Mouse (Mus musculus) forebrain, embryonic 16.5 days (tissue): Measurements from ENCODE around the gene Cfap298. TPM values are rescaled to one million over a fixed set of nuclear protein-coding genes. Genes with fewer than 3 reads are reported as not detected.
A peak's percentile ranks its signal among the peaks of the same experiment; 100 is the strongest.

Source experiments
- ATAC-seq: fragments of 200-750 bp; cut with Nextera tagmentation; 2 replicates; pipeline ENCODE4 v1.8.0; 2017; ENCODE audit warnings: mild to moderate bottlenecking, moderate library complexity
- H3K27ac ChIP-seq: fragments of 300-500 bp; sonication (generic); 2 replicates; pipeline ENCODE4 v1.5.1; 2014; ENCODE audit warnings: low read length, control low read depth
- H3K27me3 ChIP-seq: fragments of 300-500 bp; sonication (generic); replicated peaks from 2 replicates; pipeline ENCODE4 v1.6.1; 2014; ENCODE audit warnings: low read length; ENCODE audit not compliant: control insufficient read depth, insufficient read depth
- H3K36me3 ChIP-seq: fragments of 300-500 bp; sonication (generic); 2 replicates; pipeline ENCODE4 v1.6.1; 2014; ENCODE audit not compliant: control insufficient read depth, insufficient read depth
- H3K4me1 ChIP-seq: fragments of 300-500 bp; sonication (generic); replicated peaks from 2 replicates; pipeline ENCODE4 v1.6.1; 2014; ENCODE audit warnings: low read length; ENCODE audit not compliant: control insufficient read depth, insufficient read depth
- H3K4me2 ChIP-seq: fragments of 300-500 bp; sonication (generic); 2 replicates; pipeline ENCODE4 v1.6.1; 2014; ENCODE audit warnings: mild to moderate bottlenecking, low read length, control low read depth
- H3K4me3 ChIP-seq: fragments of 300-500 bp; sonication (generic); replicated peaks from 2 replicates; pipeline ENCODE4 v1.5.1; 2014; ENCODE audit warnings: mild to moderate bottlenecking, low read length, control low read depth
- H3K9ac ChIP-seq: fragments of 300-500 bp; sonication (generic); replicated peaks from 2 replicates; pipeline ENCODE4 v1.6.1; 2014; ENCODE audit warnings: low read depth, low read length, control low read depth
- H3K9me3 ChIP-seq: fragments of 300-500 bp; sonication (generic); 2 replicates; pipeline ENCODE4 v1.6.1; 2016; ENCODE audit warnings: low read length; ENCODE audit not compliant: control insufficient read depth
- WGBS: fragments of 180-500 bp; shearing (Covaris S2); extraction: QIAGEN DNeasy Blood & Tissue Kit; methylation state at CpG from one replicate; pipeline ENCODE4 v1.1.7; 2014; 5-methylcytosine and 5-hydroxymethylcytosine counted together
- polyA plus RNA-seq: library from polyadenylated mRNA; unstranded; fragments of >200 nt; fragmentation: Nextera tagmentation; extraction: Ambion mirVana; gene quantifications from 2 replicates; pipeline ENCODE4 v1.2.1, GENCODE M21; 2015

Cfap298 gene
- polyA plus RNA-seq, 1 experiment from 2014 or later, result 59.5 TPM

DNA sequence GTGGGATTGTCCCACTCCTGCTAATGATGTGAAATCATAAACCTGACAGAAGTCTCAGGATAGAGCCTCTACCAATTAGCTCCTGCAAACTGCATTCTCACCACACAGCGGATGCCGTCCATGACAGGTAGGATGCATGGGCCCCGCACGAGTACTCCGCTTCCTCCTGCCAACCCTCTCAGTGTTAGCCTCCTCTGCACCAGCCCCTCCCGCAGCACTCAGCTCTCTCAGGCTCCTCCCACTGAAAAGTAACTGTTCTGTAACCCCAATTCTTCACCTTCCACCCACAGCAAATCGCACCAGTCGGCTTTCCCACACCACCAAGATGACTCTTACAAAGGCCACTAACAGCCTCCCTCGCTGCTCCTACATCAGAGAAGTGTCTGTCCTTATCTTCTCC, 18.2 kb upstream of the Cfap298 start:
- no peak overlapping the region for H3K4me2 ChIP-seq
- no peak for ATAC-seq

DNA sequence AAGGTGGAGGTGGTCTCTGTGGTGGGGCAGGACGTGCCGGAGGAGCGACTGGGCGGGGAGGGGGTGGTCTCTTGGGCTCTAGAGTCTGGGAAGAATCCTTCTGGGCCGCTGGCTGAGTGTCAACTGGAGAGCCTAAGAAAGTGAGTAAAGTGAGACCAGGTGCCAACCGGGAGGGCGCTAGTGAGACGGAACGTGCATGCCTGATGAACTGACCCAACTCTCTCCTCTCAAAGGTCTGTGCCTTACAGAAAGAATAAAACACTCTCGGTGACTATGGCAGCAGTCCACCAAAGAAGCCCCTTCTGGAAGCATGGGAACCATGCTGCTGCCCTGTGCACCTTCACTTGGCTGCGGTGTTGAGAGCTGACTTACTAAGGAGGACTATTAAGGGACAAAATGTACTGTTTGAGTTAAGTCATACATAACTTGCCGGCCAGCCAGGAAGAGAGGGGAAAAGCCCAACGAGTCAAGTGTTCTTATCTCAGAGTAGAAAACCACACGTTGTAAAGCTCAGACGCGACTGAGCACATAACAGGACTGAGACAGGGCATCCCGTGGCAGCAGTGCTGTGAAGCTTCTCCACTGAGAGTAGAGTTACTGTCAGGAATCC, 15.5 kb upstream of the Cfap298 start:
- H3K27me3 ChIP-seq, result no peaks in the 10 kb centered on the region
- H3K4me1 ChIP-seq, result no peaks in the 10 kb centered on the region
- no peaks in the 10 kb centered on the region for H3K9me3 ChIP-seq
- peaks cover 19% of the 10 kb centered on the region for H3K36me3 ChIP-seq
- 56% methylated on average over 17 of the region's 17 CpGs for WGBS
- H3K9ac ChIP-seq, result no peak overlapping the region
- ATAC-seq, result no peak
- no peak overlapping the region for H3K4me2 ChIP-seq
- H3K27ac ChIP-seq, result no peak overlapping the region
- H3K4me3 ChIP-seq, result no peak overlapping the region

More for the DNA sequence above, 18.2 kb upstream of the Cfap298 start:
- Histone ChIP-seq H3K27ac (no peak overlapping the region), H3K36me3 (peaks cover 24% of the 10 kb centered on the region), H3K27me3 (no peaks in the 10 kb centered on the region), H3K9ac (no peak overlapping the region), H3K4me1 (no peaks in the 10 kb centered on the region), H3K9me3 (no peaks in the 10 kb centered on the region), H3K4me3 (no peak overlapping the region)
- WGBS, result 92% methylated on average over 9 of the region's 9 CpGs

DNA sequence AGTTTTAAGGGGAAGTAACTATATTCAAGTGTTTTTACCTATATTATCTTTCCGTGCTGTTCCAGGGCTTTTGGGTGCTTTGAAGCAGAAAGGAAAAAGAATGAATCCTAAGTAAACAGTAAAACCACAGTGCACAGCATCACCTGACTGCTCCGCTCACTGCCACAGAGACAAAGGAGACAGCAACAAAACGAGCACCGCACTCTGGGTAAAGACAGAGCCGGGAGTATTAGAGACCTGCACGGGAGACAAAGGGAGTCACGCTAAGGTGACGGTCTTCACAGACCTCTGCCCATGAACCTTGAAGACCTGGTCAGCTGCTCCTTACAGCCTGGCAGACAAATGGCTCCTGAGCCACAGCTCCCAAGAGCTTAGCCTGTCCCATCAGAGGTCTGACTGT, 12.1 kb upstream of the Cfap298 start:
- Histone ChIP-seq H3K27me3 (no peaks in the 10 kb centered on the region), H3K27ac (no peak overlapping the region), H3K4me3 (no peak overlapping the region), H3K9ac (no peak overlapping the region), H3K9me3 (no peaks in the 10 kb centered on the region), H3K4me2 (no peak overlapping the region), H3K36me3 (peaks cover 28% of the 10 kb centered on the region), H3K4me1 (no peaks in the 10 kb centered on the region)
- 70% methylated on average over 8 of the region's 8 CpGs for WGBS
- ATAC-seq, result no peak

DNA sequence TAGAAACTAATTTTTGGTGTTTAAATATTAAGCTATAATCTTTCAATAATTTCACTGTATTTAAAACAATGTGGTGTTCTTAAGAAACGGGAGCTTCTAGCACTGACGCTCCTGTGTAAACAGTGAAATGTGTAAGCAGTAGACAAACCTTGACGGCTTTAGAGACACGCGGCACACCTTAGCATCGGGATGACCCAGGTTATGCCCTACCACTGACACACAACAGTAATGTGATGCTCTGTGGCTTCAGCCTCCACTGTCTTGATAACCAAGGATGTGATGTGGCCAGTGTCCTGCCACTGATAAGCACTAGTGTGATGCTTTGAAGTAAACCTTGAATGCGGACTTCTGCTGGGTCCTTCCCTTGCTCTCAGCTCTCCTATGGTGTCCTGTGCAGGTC, 6.3 kb upstream of the Cfap298 start:
- Histone ChIP-seq H3K9ac (no peak overlapping the region), H3K9me3 (no peaks in the 10 kb centered on the region), H3K4me3 (no peak overlapping the region), H3K4me1 (no peaks in the 10 kb centered on the region), H3K36me3 (peaks cover 25% of the 10 kb centered on the region), H3K27me3 (no peaks in the 10 kb centered on the region), H3K27ac (no peak overlapping the region), H3K4me2 (no peak overlapping the region)
- ATAC-seq, result no peak
- 97% methylated on average over 7 of the region's 7 CpGs for WGBS

DNA sequence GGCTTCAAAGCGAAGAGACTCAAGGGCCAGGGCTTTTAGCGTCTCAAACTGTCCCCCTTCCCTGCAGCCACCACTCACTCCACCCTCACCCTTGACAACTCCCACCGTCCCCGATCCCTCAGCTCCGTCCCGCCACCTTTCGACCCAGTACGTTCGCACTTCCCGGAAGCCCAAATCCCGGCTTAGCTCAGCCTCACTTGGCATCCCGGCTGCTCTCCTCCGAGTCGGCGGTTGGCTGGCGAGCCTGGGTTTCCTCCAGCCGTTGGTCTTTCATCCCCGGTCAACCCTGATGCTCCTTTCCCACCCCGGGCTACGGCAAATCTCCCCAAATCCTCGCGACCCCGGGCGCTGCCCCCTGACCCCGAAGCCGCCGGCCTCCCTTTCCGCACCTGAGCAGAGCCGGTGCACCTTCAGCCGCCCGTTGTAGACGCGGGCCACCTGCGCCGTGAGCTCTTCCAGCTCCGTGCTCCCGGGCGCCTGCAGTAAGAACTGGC, 674 bp downstream of the Cfap298 start:
- Histone ChIP-seq H3K9me3 (no peaks in the 10 kb centered on the region), H3K4me3 (peak overlapping the region; percentile 83), H3K9ac (peak overlapping the region; percentile 84), H3K27me3 (no peaks in the 10 kb centered on the region), H3K27ac (peak overlapping the region; percentile 85), H3K4me1 (peaks cover 11% of the 10 kb centered on the region), H3K36me3 (peaks cover 9% of the 10 kb centered on the region), H3K4me2 (peak overlapping the region; percentile 83)
- WGBS, result under 1% methylated on average over 38 of the region's 38 CpGs
- peak; percentile 64 for ATAC-seq

DNA sequence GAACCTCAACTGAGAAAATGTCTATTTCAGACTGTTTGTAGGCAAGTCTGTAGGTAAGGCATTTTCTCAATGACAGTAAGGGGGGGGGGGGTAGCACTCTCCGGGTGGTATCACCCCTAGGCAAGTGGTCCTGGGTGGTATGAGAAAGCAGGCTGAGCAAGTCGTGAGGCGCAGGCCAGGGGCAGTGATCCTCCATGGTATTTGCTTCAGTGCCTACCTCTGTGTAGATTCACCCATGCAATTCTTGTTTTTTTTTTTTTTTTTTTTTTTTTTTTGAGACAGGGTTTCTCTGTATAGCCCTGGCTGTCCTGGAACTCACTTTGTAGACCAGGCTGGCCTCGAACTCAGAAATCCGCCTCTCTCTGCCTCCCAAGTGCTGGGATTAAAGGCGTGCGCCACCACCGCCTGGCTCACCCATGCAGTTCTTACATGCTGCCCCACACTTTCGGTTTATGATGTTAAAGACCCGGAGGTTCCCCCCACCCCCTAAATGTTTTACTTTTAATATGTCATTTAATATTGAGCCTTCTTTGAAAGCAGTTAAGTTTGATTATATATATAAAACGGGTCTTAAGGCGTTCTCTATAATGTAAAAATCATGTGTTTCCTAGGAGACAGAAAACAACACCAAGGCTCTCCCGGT, 1.3 kb downstream of the Cfap298 start:
- H3K27me3 ChIP-seq, result no peaks in the 10 kb centered on the region
- 27% methylated on average over 13 of the region's 13 CpGs for WGBS
- H3K4me1 ChIP-seq, result peaks cover 11% of the 10 kb centered on the region
- peak overlapping the region; percentile 83 for H3K4me3 ChIP-seq
- H3K27ac ChIP-seq, result peak overlapping the region; percentile 85; the same call in 1 of the 2 replicates
- no peaks in the 10 kb centered on the region for H3K9me3 ChIP-seq
- H3K9ac ChIP-seq, result peak overlapping the region; percentile 84
- peak overlapping the region; percentile 83 for H3K4me2 ChIP-seq
- peaks cover 9% of the 10 kb centered on the region for H3K36me3 ChIP-seq
- ATAC-seq, result no peak

DNA sequence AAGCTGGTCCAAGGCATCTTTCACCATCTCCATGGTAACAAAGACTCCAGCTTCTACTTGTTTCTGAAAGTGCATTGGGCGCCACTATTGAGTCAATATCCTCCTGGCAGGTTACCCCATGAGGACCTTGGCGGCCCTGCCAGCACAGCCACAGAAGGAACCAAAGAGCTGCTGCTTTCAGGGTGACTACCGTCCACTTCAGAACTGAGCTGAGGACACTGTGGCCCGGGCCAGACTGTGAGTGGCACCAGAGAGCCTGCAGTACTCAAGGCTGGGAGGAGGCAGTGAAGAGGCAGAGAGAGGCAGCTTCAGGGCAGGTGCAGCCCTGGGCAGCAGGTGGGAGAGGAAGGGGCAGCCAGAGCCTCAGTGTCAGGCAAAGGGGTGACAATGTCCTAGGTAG, 7.5 kb downstream of the Cfap298 start:
- Histone ChIP-seq H3K4me1 (no peaks in the 10 kb centered on the region), H3K27ac (no peak overlapping the region), H3K9ac (no peak overlapping the region), H3K9me3 (no peaks in the 10 kb centered on the region), H3K4me3 (no peak overlapping the region), H3K4me2 (no peak overlapping the region), H3K27me3 (no peaks in the 10 kb centered on the region), H3K36me3 (peaks cover 2% of the 10 kb centered on the region; the same call in 1 of the 2 replicates)
- WGBS, result 84% methylated on average over 4 of the region's 4 CpGs
- ATAC-seq, result no peak

DNA sequence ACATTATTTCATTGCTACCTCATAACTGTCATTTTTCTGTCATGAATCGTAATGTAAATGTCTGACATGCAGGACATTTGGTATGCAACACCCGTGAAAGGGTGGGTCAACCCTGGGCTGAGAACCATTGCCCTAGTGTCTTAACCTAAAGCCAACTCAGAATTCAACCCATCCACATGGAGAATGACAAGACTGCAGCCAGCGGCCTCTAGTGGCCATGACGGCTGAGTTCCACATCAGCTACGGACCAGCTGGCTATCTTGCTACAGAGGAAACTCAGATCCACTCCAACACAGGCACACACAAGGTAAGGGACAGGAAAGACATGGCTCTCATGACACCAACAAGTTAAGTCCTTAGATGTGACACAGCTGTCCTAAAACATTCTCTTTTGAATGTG, 9.5 kb downstream of the Cfap298 start:
- H3K4me1 ChIP-seq, result no peaks in the 10 kb centered on the region
- peak; percentile 51 for ATAC-seq
- 28% methylated on average over 5 of the region's 5 CpGs for WGBS
- H3K9me3 ChIP-seq, result no peaks in the 10 kb centered on the region
- no peak overlapping the region for H3K4me3 ChIP-seq
- no peak overlapping the region for H3K9ac ChIP-seq
- no peak overlapping the region for H3K27ac ChIP-seq
- H3K4me2 ChIP-seq, result no peak overlapping the region
- no peaks in the 10 kb centered on the region for H3K27me3 ChIP-seq
- H3K36me3 ChIP-seq, result peaks cover 3% of the 10 kb centered on the region; the same call in 1 of the 2 replicates

DNA sequence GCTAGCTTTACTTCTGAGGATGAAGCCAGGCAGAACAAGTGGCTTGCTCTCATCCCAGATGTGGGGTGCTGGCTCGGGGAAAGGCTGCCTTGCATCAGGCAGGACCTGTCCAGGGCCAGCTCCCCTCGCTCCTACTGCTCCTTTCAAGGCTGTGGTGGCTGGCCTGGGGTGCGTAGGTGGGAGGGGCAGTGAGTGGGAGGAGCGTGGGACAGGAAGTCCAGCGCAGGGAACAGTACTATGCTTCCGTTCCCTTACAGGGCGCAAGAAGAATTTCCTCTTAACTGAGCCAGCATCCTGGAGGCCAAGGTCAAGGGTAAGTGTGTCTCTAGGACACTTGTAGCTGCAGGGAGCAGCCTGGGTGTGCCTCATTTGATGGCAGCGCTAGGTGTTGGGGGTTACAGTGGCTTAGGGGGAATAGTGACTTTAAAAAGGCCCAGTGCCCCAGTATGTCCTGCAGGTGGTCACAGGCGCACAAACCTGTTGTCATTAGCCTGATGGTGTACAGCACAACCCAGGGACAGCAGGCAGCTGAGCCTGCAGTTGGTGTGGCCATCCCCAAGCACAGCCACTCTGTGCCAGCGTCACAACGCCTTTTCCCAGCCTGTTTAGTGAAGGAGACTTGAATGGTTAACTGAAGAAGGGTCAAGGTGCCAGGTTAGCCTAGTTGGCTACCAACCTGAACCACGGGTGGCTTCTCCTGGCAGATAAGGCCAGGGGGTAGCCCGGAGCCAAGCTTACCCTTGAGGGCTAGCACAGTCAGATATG, 10.1 kb downstream of the Cfap298 start:
- no peak overlapping the region for H3K4me2 ChIP-seq
- H3K4me1 ChIP-seq, result no peaks in the 10 kb centered on the region
- no peak overlapping the region for H3K9ac ChIP-seq
- H3K27me3 ChIP-seq, result no peaks in the 10 kb centered on the region
- ATAC-seq, result no peak
- H3K9me3 ChIP-seq, result no peaks in the 10 kb centered on the region
- H3K36me3 ChIP-seq, result peaks cover 3% of the 10 kb centered on the region; the same call in 1 of the 2 replicates
- 89% methylated on average over 13 of the region's 13 CpGs for WGBS
- H3K4me3 ChIP-seq, result no peak overlapping the region
- H3K27ac ChIP-seq, result no peak overlapping the region
